ENCODE assay signal across 22 mouse cellular contexts in genomic region chr10:41901864-41902263, GRCm38 (mm10).
DNase-seq lines count a peak whose midpoint lies in the region; TF ChIP-seq lines count a peak whose summit lies in the region.
"Had no signal": no experiment of that assay in that cellular context is flagged by ENCODE, and none has a peak within 500 bp of the region (broad histone marks: within the 10 kb centered on the region; RNA-seq: fewer than 3 reads in every experiment).

No protein-coding gene starts in this region.

- peak; percentile 62 for DNase-seq in gastrocnemius, adult 18-20 months (ENCODE audit: low spot score)
- DNase-seq in gastrocnemius, postnatal 25 days: no peak
- peak; percentile 47 to 51 for DNase-seq in heart, postnatal 10 days
- DNase-seq in heart, postnatal 25 days (ENCODE audit: low spot score): no peak
- DNase-seq in cerebellum, adult 2 months: peak; percentile 80 to 86
- DNase-seq in layer of hippocampus, adult 11-12 months (ENCODE audit: low spot score): no peak
- no peak for DNase-seq in retina, embryonic 14.5 days (ENCODE audit: low spot score)
- DNase-seq: adrenal gland, adult 2 months; kidney, adult 11 months; lung, embryonic 14.5 days; right cerebral cortex, adult 18-20 months; spleen, adult 18-20 months had no signal

- H3K27me3 ChIP-seq in cerebellum, adult 2 months (ENCODE audit: control insufficient read depth, insufficient read depth, low read length): no peaks in the 10 kb centered on the region
- H3K27me3 ChIP-seq in myocyte (ENCODE audit: control insufficient read depth, insufficient read depth, insufficient read length): no peaks in the 10 kb centered on the region
- H3K27me3 ChIP-seq: forebrain, embryonic 15.5 days had no signal

- peaks cover 9% of the 10 kb centered on the region for H3K4me1 ChIP-seq in cerebellum, adult 2 months (ENCODE audit: control insufficient read depth, insufficient read depth, low read length)
- H3K4me1 ChIP-seq: embryonic facial prominence, embryonic 10.5 days; limb, embryonic 10.5 days had no signal

- TF ChIP-seq CTCF in cerebellum, adult 2 months (IDR thresholded peaks at IDR 0.05; ENCODE audit: borderline replicate concordance, insufficient read depth, low read depth, low read length): no peak

- intact Hi-C loops in heart, postnatal 10 days (cut with DNase I): no loop called here
- intact Hi-C loops in heart, postnatal 25 days (cut with DNase I): no loop called here

- no peak for TF ChIP-seq POLR2A in cerebellum, adult 2 months (IDR thresholded peaks at IDR 0.05; ENCODE audit: borderline replicate concordance, insufficient read depth, low read length)
- no peak for TF ChIP-seq POLR2A in myocyte (IDR thresholded peaks at IDR 0.05; ENCODE audit: insufficient read length, low read depth)

- H3ac ChIP-seq in myocyte (ENCODE audit: control insufficient read depth, insufficient read length): no peak overlapping the region

- WGBS in cerebellum, adult 2 months: 28% methylated on average over 6 of the region's 6 CpGs

- H3K79me2 ChIP-seq in myocyte (ENCODE audit: control insufficient read depth, insufficient read depth): no peaks in the 10 kb centered on the region

- H3K4me2 ChIP-seq in myocyte (ENCODE audit: low read depth): no peak overlapping the region
- H3K4me2 ChIP-seq: forebrain, embryonic 15.5 days; hindbrain, embryonic 14.5 days; liver, embryonic 11.5 days; lung, embryonic 14.5 days; midbrain, embryonic 11.5 days had no signal

- H3K27ac ChIP-seq in cerebellum, adult 2 months (ENCODE audit: insufficient read depth, low read length): no peak overlapping the region
- H3K27ac ChIP-seq: embryonic facial prominence, embryonic 10.5 days; forebrain, embryonic 15.5 days; hindbrain, embryonic 14.5 days; kidney, postnatal 0 days; layer of hippocampus, adult 2 months; limb, embryonic 10.5 days; macrophage had no signal

- H3K4me3 ChIP-seq in cerebellum, adult 2 months (replicated peaks; ENCODE audit: insufficient read depth, low read depth, low read length): no peak overlapping the region
- no peak overlapping the region for H3K4me3 ChIP-seq in myocyte
- H3K4me3 ChIP-seq: embryonic facial prominence, embryonic 10.5 days; forebrain, embryonic 15.5 days; layer of hippocampus, adult 2 months; limb, embryonic 10.5 days had no signal

- peaks cover 21% of the 10 kb centered on the region for H3K36me3 ChIP-seq in myocyte (ENCODE audit: control insufficient read depth, insufficient read depth)

TF ChIP-seq in myocyte, 11 proteins besides CTCF, POLR2A, EP300 and RAD21:
- TF ChIP-seq MYOD1 (IDR thresholded peaks at IDR 0.05; ENCODE audit: control insufficient read depth in 1 of 3, insufficient read length in 2 of 3, low read depth in 2 of 3): peak; percentile 37 to 85 (median 43)
- TF ChIP-seq TCF3 (IDR thresholded peaks at IDR 0.05; ENCODE audit: insufficient read length, low read depth): no peak
- no peak for TF ChIP-seq TCF12 (IDR thresholded peaks at IDR 0.05; ENCODE audit: insufficient read depth, poor library complexity, severe bottlenecking)
- TF ChIP-seq CEBPB (IDR thresholded peaks at IDR 0.05; ENCODE audit: insufficient read depth, poor library complexity, severe bottlenecking): no peak
- no peak for TF ChIP-seq POLR2AphosphoS2 (IDR thresholded peaks at IDR 0.05; ENCODE audit: insufficient read length, low read depth)
- TF ChIP-seq MAX (IDR thresholded peaks at IDR 0.05; ENCODE audit: low read depth): no peak
- TF ChIP-seq E2F4 (IDR thresholded peaks at IDR 0.05; ENCODE audit: insufficient read depth): no peak
- peak in 2 of 3 experiments; percentile 86 to 87 for TF ChIP-seq MYOG (IDR thresholded peaks at IDR 0.05; ENCODE audit: control insufficient read depth in 1 of 3, insufficient read depth in 1 of 3, insufficient read length in 2 of 3, low read depth in 2 of 3)
- TF ChIP-seq SRF (IDR thresholded peaks at IDR 0.05; ENCODE audit: control insufficient read depth, insufficient read length, low read depth): no peak
- no peak for TF ChIP-seq REST (IDR thresholded peaks at IDR 0.05; ENCODE audit: insufficient read depth, insufficient read length)
- TF ChIP-seq USF1 (IDR thresholded peaks at IDR 0.05; ENCODE audit: low read depth): no peak
TF ChIP-seq in myocyte: peak in this region for 2.

Comparison
In these comparisons a context has a peak if more than half of its experiments do, and no peak if none do; other contexts are left out.
1. DNase-seq: peak in gastrocnemius, adult 18-20 months (single experiment), heart, postnatal 10 days (2 of 2) and cerebellum, adult 2 months (2 of 2); none in gastrocnemius, postnatal 25 days (single experiment), heart, postnatal 25 days (single experiment), layer of hippocampus, adult 11-12 months (single experiment) and retina, embryonic 14.5 days (single experiment).